Mouse (Mus musculus) gastrocnemius, postnatal 14 days (tissue): Measurements from ENCODE around the gene Icam4. TPM values are rescaled to one million over a fixed set of nuclear protein-coding genes. Genes with fewer than 3 reads are reported as not detected.

Experiments used
- DNase-seq: peaks from one replicate; pipeline ENCODE4 v3.0.0; 2021; ENCODE audit warnings: mixed read lengths
- intact Hi-C: fragments of 180-260 bp; cut with DNase I; formaldehyde crosslinking; loops from one replicate; pipeline ENCODE4 v1.15.1; 2025; ENCODE audit warnings: low total_unique reads
- microRNA-seq, 2 experiments: library from miRNA; unstranded; fragments of <30 nt; microRNA quantifications; one replicate each; pipeline ENCODE4 v1.2.0; 2021
- total RNA-seq, 2 experiments: library from RNA; stranded (reverse); gene quantifications; 2 replicates each; pipeline ENCODE4 v1.2.3; 2021

Icam4 gene
- total RNA-seq, 2 experiments from 2014 or later: 0.29 to 0.43 TPM

DNA sequence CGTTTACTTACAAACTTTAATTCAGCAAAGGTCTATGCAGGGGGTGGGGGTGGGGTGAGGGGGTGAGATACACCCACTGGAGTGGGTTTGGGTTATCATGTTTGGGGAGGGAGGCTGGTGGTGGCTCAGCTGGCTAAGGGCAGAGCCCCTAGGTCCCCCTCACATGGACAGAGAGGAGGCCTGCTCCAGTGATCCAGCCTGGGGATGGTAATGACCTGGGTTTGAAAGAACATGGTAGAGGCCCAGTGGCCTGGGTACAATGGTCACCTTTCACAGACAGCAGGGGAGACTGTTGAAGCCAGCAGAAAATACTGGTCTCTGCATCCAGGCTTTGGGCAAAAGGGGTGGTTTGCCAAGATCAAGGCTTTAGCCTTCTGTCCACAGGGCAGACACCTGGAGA, 45.0 kb downstream of the Icam4 start:
- no peak for DNase-seq
- intact Hi-C loops: no loop called here

DNA sequence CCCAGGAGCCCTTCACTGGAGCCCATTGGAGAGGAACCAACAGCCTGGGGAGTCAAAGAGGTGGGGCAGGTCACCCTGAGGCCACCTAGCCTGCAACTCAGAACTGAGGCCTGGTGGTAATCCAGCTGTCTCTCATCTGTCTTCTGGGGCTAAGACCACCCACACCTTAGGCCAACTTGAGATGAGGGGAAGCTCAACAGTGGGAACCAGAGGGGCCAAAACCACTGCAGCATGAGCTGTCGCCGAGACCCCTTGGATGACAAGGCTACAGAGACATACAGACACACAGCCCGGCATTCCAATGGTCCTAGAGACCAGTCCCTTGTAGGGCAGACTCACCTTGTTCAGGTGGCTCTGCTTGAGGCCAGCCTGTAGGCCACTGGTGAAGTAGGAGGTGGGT, 46.5 kb downstream of the Icam4 start:
- intact Hi-C loops: no loop called here
- DNase-seq: no peak

Small RNA genes lying within 50 kb of the gene (microRNA-seq; reads per million reads assigned to microRNA genes)
- gene Mir1900 (0 reads per million in 2 experiments), gene Mir7082 (0 to 0.32 reads per million in 2 experiments)

Other genes starting within 250 kb of the Icam4 start
- 10 to 100 TPM; 55.2 to 69.0 TPM for gene Col5a3, start 214.3 kb upstream of the Icam4 start, total RNA-seq
- gene Rdh8, start 210.9 kb upstream of the Icam4 start, total RNA-seq: under 1 TPM in 1 of 2 experiments, not detected in 1; 0.22 TPM
- gene A230050P20Rik, start 160.7 kb upstream of the Icam4 start, total RNA-seq: 1 to 10 TPM; 3.3 to 3.4 TPM
- gene Angptl6, start 149.6 kb upstream of the Icam4 start, total RNA-seq: 1 to 10 TPM; 3.5 to 4.1 TPM
- gene Ppan, start 141.2 kb upstream of the Icam4 start, total RNA-seq: 10 to 100 TPM in 1 of 2 experiments, 1 to 10 TPM in 1; 9.7 to 11.9 TPM
- gene Eif3g, start 130.8 kb upstream of the Icam4 start, total RNA-seq: 100 to 1,000 TPM; 105 to 114 TPM
- 10 to 100 TPM; 11.6 to 12.8 TPM for gene Dnmt1, start 69.5 kb upstream of the Icam4 start, total RNA-seq
- 1 to 10 TPM; 4.5 to 7.8 TPM for gene S1pr2, start 52.6 kb upstream of the Icam4 start, total RNA-seq
- gene Mrpl4, start 26.6 kb upstream of the Icam4 start, total RNA-seq: 10 to 100 TPM; 50.8 to 54.9 TPM
- gene Icam1, start 13.4 kb upstream of the Icam4 start, total RNA-seq: 1 to 10 TPM; 3.1 to 3.4 TPM
- under 1 TPM; 0.07 to 0.10 TPM for gene Icam5, start 2.7 kb downstream of the Icam4 start, total RNA-seq
- gene Zglp1, start 37.7 kb downstream of the Icam4 start, total RNA-seq: not detected
- gene Gm49373, start 43.7 kb downstream of the Icam4 start, total RNA-seq: under 1 TPM in 1 of 2 experiments, not detected in 1; 0.13 TPM
- gene Fdx1l, start 44.2 kb downstream of the Icam4 start, total RNA-seq: 10 to 100 TPM; 25.5 to 26.5 TPM
- gene Gm38431, start 62.6 kb downstream of the Icam4 start, total RNA-seq: 1 to 10 TPM in 1 of 2 experiments, under 1 TPM in 1; 0.92 to 1.1 TPM
- gene Raver1, start 62.6 kb downstream of the Icam4 start, total RNA-seq: 10 to 100 TPM; 16.2 to 19.6 TPM
- 1 to 10 TPM; 4.9 to 5.3 TPM for gene Tyk2, start 101.9 kb downstream of the Icam4 start, total RNA-seq
- gene Cdc37, start 120.6 kb downstream of the Icam4 start, total RNA-seq: 100 to 1,000 TPM; 138 to 139 TPM
- 10 to 100 TPM; 26.1 to 27.1 TPM for gene Pde4a, start 136.3 kb downstream of the Icam4 start, total RNA-seq
- gene Keap1, start 210.0 kb downstream of the Icam4 start, total RNA-seq: 10 to 100 TPM; 53.6 to 55.2 TPM
- gene S1pr5, start 219.1 kb downstream of the Icam4 start, total RNA-seq: under 1 TPM; 0.10 to 0.27 TPM
- 10 to 100 TPM; 36.2 to 39.6 TPM for gene Atg4d, start 235.9 kb downstream of the Icam4 start, total RNA-seq